Mouse (Mus musculus): Measurements from ENCODE around the gene Acadm. TPM values are rescaled to one million over a fixed set of nuclear protein-coding genes. Genes with fewer than 3 reads are reported as not detected.
A peak's percentile ranks its signal among the peaks of the same experiment; 100 is the strongest.

Acadm gene
- polyA plus RNA-seq, 1 experiment from 2014 or later, result 44.6 TPM

DNA sequence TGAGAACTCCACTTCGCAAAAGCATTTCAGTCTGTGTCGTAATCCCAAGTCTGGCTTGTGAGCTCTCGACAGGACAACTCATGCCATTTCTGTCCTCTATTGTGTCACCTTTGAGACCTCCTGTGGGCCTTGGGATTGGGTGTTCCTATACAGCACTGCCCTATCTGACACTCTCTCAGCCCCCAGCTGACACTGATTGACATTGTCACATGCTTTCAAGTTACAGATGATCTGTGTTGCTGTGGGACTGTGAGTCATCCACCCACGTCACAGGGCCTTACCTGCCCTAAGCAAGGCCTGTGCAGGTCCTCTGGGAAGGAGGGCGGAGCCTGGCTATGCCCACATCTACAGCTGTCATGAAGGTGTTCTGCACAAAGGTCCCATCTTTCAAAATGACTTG, 12.0 kb downstream of the Acadm start:
- Histone ChIP-seq H3K27me3 (replicated peaks; ENCODE audit: low read depth, poor library complexity, severe bottlenecking) (no peaks in the 10 kb centered on the region), H3K9me3 (no peaks in the 10 kb centered on the region), H3K4me1 (no peaks in the 10 kb centered on the region), H3K4me3 (no peak overlapping the region), H3K36me3 (replicated peaks) (peaks cover 87% of the 10 kb centered on the region), H3K27ac (replicated peaks) (no peak overlapping the region)
- WGBS, result 90% methylated on average over 5 of the region's 5 CpGs
- DNase-seq (ENCODE audit: low spot score), result no peak

GRCm38 (mm10) chr3:153929526-153929925, 14.9 kb downstream of the Acadm start:
- DNase-seq (ENCODE audit: low spot score), result no peak
- Histone ChIP-seq H3K27ac (replicated peaks) (no peak overlapping the region), H3K27me3 (replicated peaks; ENCODE audit: low read depth, poor library complexity, severe bottlenecking) (no peaks in the 10 kb centered on the region), H3K4me3 (no peak overlapping the region), H3K36me3 (replicated peaks) (peaks cover 82% of the 10 kb centered on the region), H3K9me3 (no peaks in the 10 kb centered on the region), H3K4me1 (no peaks in the 10 kb centered on the region)
- WGBS, result 93% methylated on average over 11 of the region's 11 CpGs

DNA sequence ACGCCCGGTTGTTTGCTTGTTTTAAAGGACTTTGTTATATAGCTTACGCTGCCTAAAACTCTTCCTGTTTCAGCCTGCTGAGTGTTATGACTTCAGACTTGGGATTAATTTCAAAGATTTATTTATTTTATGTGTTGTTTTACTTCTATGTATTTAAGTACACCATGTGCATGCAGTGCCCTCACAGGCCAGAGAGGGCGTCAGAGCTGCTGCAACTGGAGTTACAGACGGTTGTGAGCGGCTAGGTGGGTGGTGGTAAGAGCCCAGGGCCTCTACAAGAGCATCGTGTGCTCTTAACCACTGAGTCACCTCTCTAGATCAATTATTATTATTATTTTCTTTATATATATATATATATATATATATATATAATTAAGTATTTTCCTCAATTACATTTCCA, 18.1 kb downstream of the Acadm start:
- Histone ChIP-seq H3K4me3 (no peak overlapping the region), H3K27ac (replicated peaks) (no peak overlapping the region), H3K27me3 (replicated peaks; ENCODE audit: low read depth, poor library complexity, severe bottlenecking) (no peaks in the 10 kb centered on the region), H3K9me3 (no peaks in the 10 kb centered on the region), H3K4me1 (no peaks in the 10 kb centered on the region), H3K36me3 (replicated peaks) (peaks cover 77% of the 10 kb centered on the region)
- WGBS, result 89% methylated on average over 7 of the region's 7 CpGs
- DNase-seq (ENCODE audit: low spot score), result no peak

GRCm38 (mm10) chr3:153921147-153921910, 23.1 kb downstream of the Acadm start:
- no peaks in the 10 kb centered on the region for H3K4me1 ChIP-seq
- WGBS, result 93% methylated on average over 10 of the region's 10 CpGs
- no peak overlapping the region for H3K27ac ChIP-seq (replicated peaks)
- no peak overlapping the region for H3K4me3 ChIP-seq
- no peaks in the 10 kb centered on the region for H3K9me3 ChIP-seq
- no peak for DNase-seq (ENCODE audit: low spot score)
- no peaks in the 10 kb centered on the region for H3K27me3 ChIP-seq (replicated peaks; ENCODE audit: low read depth, poor library complexity, severe bottlenecking)
- peaks cover 41% of the 10 kb centered on the region for H3K36me3 ChIP-seq (replicated peaks)

DNA sequence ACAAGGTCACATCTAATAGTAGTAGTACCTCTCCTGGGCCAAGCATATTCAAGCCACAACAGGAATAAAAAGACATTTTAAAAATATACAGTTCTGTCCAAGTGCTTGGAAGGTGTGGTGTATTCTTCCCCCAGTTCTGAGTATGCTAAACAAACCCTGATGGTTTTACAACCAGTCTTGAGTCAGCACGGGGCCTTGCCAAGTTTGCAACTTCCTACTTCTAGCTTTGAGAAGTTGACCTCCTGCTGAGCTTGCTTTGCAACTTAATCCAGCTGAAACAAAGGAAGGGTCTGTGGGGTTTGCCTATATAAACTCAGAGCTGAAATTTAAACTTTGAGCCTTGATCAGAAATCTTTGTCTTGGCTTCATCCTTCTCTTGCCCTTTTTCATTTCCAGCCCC, 27.2 kb downstream of the Acadm start:
- H3K4me1 ChIP-seq, result 0 out of 2 replicates have a peak, but pooled peaks cover 5% of the 10 kb centered on the region
- H3K4me3 ChIP-seq, result no peak overlapping the region
- H3K27ac ChIP-seq (replicated peaks), result no peak overlapping the region
- H3K27me3 ChIP-seq (replicated peaks; ENCODE audit: low read depth, poor library complexity, severe bottlenecking), result no peaks in the 10 kb centered on the region
- H3K36me3 ChIP-seq (replicated peaks), result peaks cover 13% of the 10 kb centered on the region
- WGBS, result 12% methylated on average over 1 of the region's 1 CpGs
- DNase-seq (ENCODE audit: low spot score), result no peak
- H3K9me3 ChIP-seq, result no peaks in the 10 kb centered on the region

GRCm38 (mm10) chr3:153913510-153914243, 30.8 kb downstream of the Acadm start:
- Histone ChIP-seq H3K27ac (replicated peaks) (peak overlapping the region; percentile 96), H3K4me1 (peaks cover 36% of the 10 kb centered on the region), H3K9me3 (no peaks in the 10 kb centered on the region), H3K4me3 (peak overlapping the region; percentile 81), H3K36me3 (replicated peaks) (peaks cover 30% of the 10 kb centered on the region), H3K27me3 (replicated peaks; ENCODE audit: low read depth, poor library complexity, severe bottlenecking) (no peaks in the 10 kb centered on the region)
- DNase-seq (ENCODE audit: low spot score), result no peak
- 59% methylated on average over 6 of the region's 6 CpGs for WGBS

GRCm38 (mm10) chr3:153912546-153913509, 31.6 kb downstream of the Acadm start, which contains the start of gene Rabggtb:
Gene Rabggtb (minus strand): TSS chr3:153913009.
- Histone ChIP-seq H3K27ac (replicated peaks) (peak within 1 kb of the TSS; percentile 96), H3K36me3 (replicated peaks) (peaks cover 39% of the 10 kb centered on the region), H3K9me3 (no peaks in the 10 kb centered on the region), H3K4me1 (peaks cover 43% of the 10 kb centered on the region), H3K4me3 (peak within 1 kb of the TSS; percentile 81), H3K27me3 (replicated peaks; ENCODE audit: low read depth, poor library complexity, severe bottlenecking) (no peaks in the 10 kb centered on the region)
- 1% methylated on average over 65 of the region's 65 CpGs for WGBS
- peak; percentile 96 for DNase-seq (ENCODE audit: low spot score)

- peaks cover 43% of the 10 kb centered on the region for H3K4me1 ChIP-seq
Observed at GRCm38 (mm10) chr3:153911882-153912440, 32.5 kb downstream of the Acadm start.

DNA sequence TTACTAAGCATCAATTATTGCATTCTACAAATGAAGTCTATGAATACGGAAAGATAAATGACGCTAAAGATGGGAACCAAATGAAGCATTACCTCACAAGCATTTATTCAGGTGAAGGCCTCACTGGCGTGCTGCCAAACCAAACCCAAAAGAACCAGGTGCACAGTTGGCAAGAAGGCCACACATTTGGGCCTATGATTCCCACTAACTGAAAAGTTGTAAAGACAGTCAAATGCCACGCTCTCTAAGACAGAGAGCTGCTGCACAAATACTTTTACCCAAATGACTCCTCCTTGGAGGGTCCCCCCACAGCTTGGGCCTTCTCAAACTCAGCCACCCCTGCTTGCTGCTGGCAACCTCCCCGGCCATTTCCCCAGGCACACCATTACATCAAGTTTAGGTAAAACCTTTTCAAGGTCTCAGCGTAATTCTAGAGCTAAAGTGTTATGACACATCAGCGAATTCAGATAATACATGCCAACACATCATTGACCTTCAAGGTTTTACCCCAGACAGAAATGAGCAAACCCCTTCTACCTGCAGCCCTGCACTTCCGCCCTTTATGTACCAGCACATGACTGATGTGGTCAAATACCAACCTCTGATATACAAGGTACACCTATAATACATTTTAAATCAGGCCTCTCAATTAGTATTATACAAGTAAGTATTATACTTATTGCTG, 33.1 kb downstream of the Acadm start:
- no peak for DNase-seq (ENCODE audit: low spot score)
- Histone ChIP-seq H3K27ac (replicated peaks) (peak overlapping the region; percentile 96), H3K4me3 (peak overlapping the region; percentile 81), H3K9me3 (no peaks in the 10 kb centered on the region), H3K36me3 (replicated peaks) (peaks cover 54% of the 10 kb centered on the region), H3K27me3 (replicated peaks; ENCODE audit: low read depth, poor library complexity, severe bottlenecking) (no peaks in the 10 kb centered on the region), H3K4me1 (peaks cover 43% of the 10 kb centered on the region)
- 54% methylated on average over 8 of the region's 8 CpGs for WGBS

More at GRCm38 (mm10) chr3:153911882-153912440, 32.5 kb downstream of the Acadm start:
- Histone ChIP-seq H3K36me3 (replicated peaks) (peaks cover 48% of the 10 kb centered on the region), H3K4me3 (peak overlapping the region; percentile 81), H3K9me3 (no peaks in the 10 kb centered on the region), H3K27ac (replicated peaks) (peak overlapping the region; percentile 96), H3K27me3 (replicated peaks; ENCODE audit: low read depth, poor library complexity, severe bottlenecking) (no peaks in the 10 kb centered on the region)
- 4% methylated on average over 12 of the region's 12 CpGs for WGBS
- DNase-seq (ENCODE audit: low spot score), result no peak

- Histone ChIP-seq H3K27me3 (replicated peaks; ENCODE audit: low read depth, poor library complexity, severe bottlenecking) (no peaks in the 10 kb centered on the region), H3K4me3 (peak overlapping the region; percentile 81), H3K36me3 (replicated peaks) (peaks cover 62% of the 10 kb centered on the region), H3K27ac (replicated peaks) (no peak overlapping the region), H3K9me3 (no peaks in the 10 kb centered on the region), H3K4me1 (peaks cover 45% of the 10 kb centered on the region)
- DNase-seq (ENCODE audit: low spot score), result no peak
- 83% methylated on average over 7 of the region's 7 CpGs for WGBS
Observed at GRCm38 (mm10) chr3:153910489-153910888, 33.9 kb downstream of the Acadm start.

DNA sequence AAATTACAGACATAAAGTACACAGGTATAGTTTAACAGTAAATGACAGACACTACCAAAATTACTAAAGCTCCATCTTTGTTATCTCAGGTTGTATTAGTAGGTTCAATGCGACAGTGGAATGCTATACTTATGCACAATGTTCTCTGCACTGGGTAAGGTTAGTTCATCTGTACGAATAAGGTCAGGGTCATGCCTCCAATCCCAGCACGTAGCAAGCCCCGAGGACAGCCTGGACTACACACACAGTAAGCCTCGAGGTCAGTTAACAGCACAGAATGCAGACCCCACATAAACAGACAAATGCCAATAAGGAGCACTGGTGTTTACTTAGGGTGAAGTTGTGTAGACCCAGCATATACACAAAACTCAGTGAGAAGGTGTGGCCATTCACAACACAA, 35.5 kb downstream of the Acadm start:
- peak overlapping the region; percentile 81 for H3K4me3 ChIP-seq

More for the DNA sequence above, 35.5 kb downstream of the Acadm start:
- no peak for DNase-seq (ENCODE audit: low spot score)
- H3K9me3 ChIP-seq, result no peaks in the 10 kb centered on the region
- H3K36me3 ChIP-seq (replicated peaks), result peaks cover 78% of the 10 kb centered on the region
- H3K4me1 ChIP-seq, result peaks cover 47% of the 10 kb centered on the region
- WGBS, result 76% methylated on average over 5 of the region's 5 CpGs
- H3K27me3 ChIP-seq (replicated peaks; ENCODE audit: low read depth, poor library complexity, severe bottlenecking), result no peaks in the 10 kb centered on the region
- no peak overlapping the region for H3K27ac ChIP-seq (replicated peaks)

Measured in embryonic facial prominence, embryonic 10.5 days (tissue).